Mouse (Mus musculus) left cerebral cortex, adult 8-10 months (tissue): Measurements from ENCODE around the gene Pde6c. TPM values are rescaled to one million over a fixed set of nuclear protein-coding genes. Genes with fewer than 3 reads are reported as not detected.

ENCODE experiments used
- total RNA-seq, 4 experiments: library from RNA; stranded (reverse); gene quantifications; 2 replicates each; pipeline ENCODE4 v1.2.4; 2022

Pde6c gene
- total RNA-seq, 4 experiments from 2014 or later: 0.16 to 0.37 (median 0.17) TPM; not detected in 1

Other genes starting within 250 kb of the Pde6c start
- gene Myof, start 89.2 kb upstream of the Pde6c start, total RNA-seq: 1 to 10 TPM; 5.8 to 7.4 (median 6.1) TPM
- under 1 TPM in 3 of 4 experiments, not detected in 1; 0.30 to 0.35 (median 0.35) TPM for gene Cep55, start 77.8 kb upstream of the Pde6c start, total RNA-seq
- under 1 TPM in 1 of 4 experiments, not detected in 3; 0.35 TPM for gene Ffar4, start 35.7 kb upstream of the Pde6c start, total RNA-seq
- gene Rbp4, start 7.5 kb upstream of the Pde6c start, total RNA-seq: 10 to 100 TPM; 22.2 to 32.5 (median 23.6) TPM
- 10 to 100 TPM; 12.9 to 15.7 (median 13.9) TPM for gene Fra10ac1, start 91.4 kb downstream of the Pde6c start, total RNA-seq
- gene Lgi1, start 131.8 kb downstream of the Pde6c start, total RNA-seq: 100 to 1,000 TPM; 116 to 135 (median 120) TPM